ENCODE assay signal across 24 mouse cellular contexts in the genomic region with DNA sequence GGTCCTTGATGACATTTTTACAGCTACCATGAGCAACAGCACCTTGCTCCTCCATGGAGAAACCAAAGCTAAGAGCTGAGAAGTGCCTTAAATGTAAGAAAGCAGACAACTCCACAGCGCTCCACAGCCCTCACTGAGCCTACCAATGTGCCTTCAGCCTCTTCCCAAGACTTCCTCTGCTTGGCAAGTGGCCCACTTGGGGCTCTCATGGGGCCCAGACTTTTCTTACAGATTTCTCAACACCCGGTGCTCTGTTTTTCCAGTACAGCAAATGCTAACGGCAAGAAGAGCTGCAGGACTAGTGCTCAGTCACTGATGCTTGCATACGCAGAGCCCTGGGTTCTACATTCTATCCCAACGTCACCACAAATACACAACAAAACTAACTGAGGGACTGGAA. TPM values are rescaled to one million over a fixed set of nuclear protein-coding genes. Genes with fewer than 3 reads are reported as not detected.
"Had no signal": no experiment of that assay in that cellular context is flagged by ENCODE, and none has a peak within 500 bp of the region (broad histone marks: within the 10 kb centered on the region; RNA-seq: fewer than 3 reads in every experiment).

No protein-coding gene starts in this region.

- H3K9ac ChIP-seq: kidney, embryonic 15.5 days; limb, embryonic 12.5 days; limb, embryonic 15.5 days; midbrain, embryonic 13.5 days; neural tube, embryonic 13.5 days; stomach, embryonic 15.5 days had no signal

- H3K4me1 ChIP-seq: kidney, embryonic 15.5 days; limb, embryonic 12.5 days; limb, embryonic 15.5 days; midbrain, embryonic 10.5 days; midbrain, embryonic 13.5 days; neural tube, embryonic 13.5 days; stomach, embryonic 15.5 days had no signal

- H3K4me2 ChIP-seq: kidney, embryonic 15.5 days; limb, embryonic 12.5 days; limb, embryonic 15.5 days; liver, embryonic 11.5 days; midbrain, embryonic 13.5 days; neural tube, embryonic 13.5 days; stomach, embryonic 15.5 days had no signal

- H3K9me3 ChIP-seq: kidney, embryonic 15.5 days; limb, embryonic 12.5 days; limb, embryonic 15.5 days; megakaryocyte, embryonic 14.5 days; midbrain, embryonic 10.5 days; midbrain, embryonic 13.5 days; neural tube, embryonic 13.5 days; stomach, embryonic 15.5 days had no signal

- H3K27ac ChIP-seq: kidney, embryonic 15.5 days; limb, embryonic 12.5 days; limb, embryonic 15.5 days; midbrain, embryonic 10.5 days; midbrain, embryonic 13.5 days; neural tube, embryonic 13.5 days; stomach, embryonic 15.5 days had no signal

- H3K27me3 ChIP-seq: kidney, embryonic 15.5 days; limb, embryonic 12.5 days; limb, embryonic 15.5 days; megakaryocyte, embryonic 14.5 days; midbrain, embryonic 13.5 days; neural tube, embryonic 13.5 days; stomach, embryonic 15.5 days had no signal

- ATAC-seq: midbrain, embryonic 13.5 days; midbrain, embryonic 16.5 days had no signal

- H3K4me3 ChIP-seq: kidney, embryonic 15.5 days; limb, embryonic 12.5 days; limb, embryonic 15.5 days; megakaryocyte, embryonic 14.5 days; midbrain, embryonic 10.5 days; midbrain, embryonic 13.5 days; myocyte; neural tube, embryonic 13.5 days; stomach, embryonic 15.5 days had no signal

- DNase-seq: kidney, adult 8-10 months; kidney, postnatal 10 days; kidney, postnatal 36 days; layer of hippocampus, postnatal 36 days; left cerebral cortex, postnatal 4 days; lung, adult 2 months; lung, postnatal 10 days; lung, postnatal 36 days; retina, postnatal 1 day; right cerebral cortex, postnatal 25 days; spleen, adult 18-20 months; thymus, postnatal 25 days had no signal

RNA-seq across cellular contexts. Expression of a gene that starts 29.5 kb away (rescaled TPM):
- polyA plus RNA-seq: kidney, embryonic 15.5 days; liver, embryonic 11.5 days; thymus, postnatal 0 days had no signal

RNA-seq across cellular contexts. Expression of a gene that starts 34.4 kb away (rescaled TPM):
- polyA plus RNA-seq: myocyte had no signal
